Mouse (Mus musculus) heart, embryonic 15.5 days (tissue): Measurements from ENCODE around the gene Gatd1. TPM values are rescaled to one million over a fixed set of nuclear protein-coding genes. Genes with fewer than 3 reads are reported as not detected.

Source experiments
- ATAC-seq: fragments of 200-750 bp; cut with Nextera tagmentation; replicated peaks from 2 replicates; pipeline ENCODE4 v1.8.0; 2017; ENCODE audit warnings: low read depth, moderate TSS enrichment; ENCODE audit not compliant: insufficient number of reproducible peaks, insufficient read depth, low FRiP score
- H3K27ac ChIP-seq: fragments of 300-500 bp; sonication (generic); 2 replicates; pipeline ENCODE4 v1.5.1; 2015; ENCODE audit warnings: mild to moderate bottlenecking, inconsistent platforms
- H3K27me3 ChIP-seq: fragments of 300-500 bp; sonication (generic); 2 replicates; pipeline ENCODE4 v1.6.1; 2015; ENCODE audit warnings: inconsistent platforms
- H3K36me3 ChIP-seq: fragments of 300-500 bp; sonication (generic); 2 replicates; pipeline ENCODE4 v1.6.1; 2015; ENCODE audit warnings: mild to moderate bottlenecking, inconsistent platforms
- H3K4me1 ChIP-seq: fragments of 300-500 bp; sonication (generic); replicated peaks from 2 replicates; pipeline ENCODE4 v1.6.1; 2015; ENCODE audit warnings: inconsistent platforms
- H3K4me2 ChIP-seq: fragments of 300-500 bp; sonication (generic); 2 replicates; pipeline ENCODE4 v1.6.1; 2015; ENCODE audit warnings: inconsistent platforms, mild to moderate bottlenecking, moderate library complexity
- H3K4me3 ChIP-seq: fragments of 300-500 bp; sonication (generic); 2 replicates; pipeline ENCODE4 v1.5.1; 2015; ENCODE audit warnings: mild to moderate bottlenecking, inconsistent platforms
- H3K9ac ChIP-seq: fragments of 300-500 bp; sonication (generic); 2 replicates; pipeline ENCODE4 v1.6.1; 2015; ENCODE audit warnings: mild to moderate bottlenecking, inconsistent platforms
- H3K9me3 ChIP-seq: fragments of 300-500 bp; sonication (generic); replicated peaks from 2 replicates; pipeline ENCODE4 v1.6.1; 2016; ENCODE audit warnings: inconsistent platforms
- whole genome bisulfite sequencing: fragments of 180-500 bp; shearing (Covaris S2); methylation state at CpG from one replicate; pipeline ENCODE4 v1.1.7; 2015; ENCODE audit warnings: mixed read lengths; 5-methylcytosine and 5-hydroxymethylcytosine counted together
- polyA plus RNA-seq: library from polyadenylated mRNA; unstranded; fragments of >200 nt; fragmentation: Nextera tagmentation; extraction: Ambion mirVana; gene quantifications from 2 replicates; pipeline ENCODE4 v1.2.1, GENCODE M21; 2015

Gatd1 gene
- 25.5 and 31.6 TPM in 2 replicates for polyA plus RNA-seq

GRCm38 (mm10) chr7:141413809-141414584, at the start of gene Gatd1:
Gene Gatd1, minus strand, starts transcription at chr7:141414136.
- Histone ChIP-seq H3K9me3 (no peaks in the 10 kb centered on the region), H3K4me2 (peak within 1 kb of the TSS; percentile 77), H3K36me3 (no peaks in the 10 kb centered on the region), H3K27ac (peak within 1 kb of the TSS; percentile 87), H3K9ac (peak within 1 kb of the TSS; percentile 84), H3K4me1 (peaks cover 13% of the 10 kb centered on the region), H3K4me3 (peak within 1 kb of the TSS; percentile 87), H3K27me3 (no peaks in the 10 kb centered on the region)
- peak; percentile 93 for ATAC-seq
- WGBS = under 1% methylated on average over 50 of the region's 56 CpGs

GRCm38 (mm10) chr7:141462333-141462821, 48.4 kb upstream of the Gatd1 start:
- WGBS = 18% methylated on average over 5 of the region's 5 CpGs
- Histone ChIP-seq H3K36me3 (peaks cover 12% of the 10 kb centered on the region; the same call in 1 of the 2 replicates), H3K4me2 (peak overlapping the region; percentile 99), H3K27me3 (peaks cover 43% of the 10 kb centered on the region), H3K9ac (peak overlapping the region; percentile 65), H3K4me1 (peaks cover 50% of the 10 kb centered on the region), H3K4me3 (peak overlapping the region; percentile 66), H3K27ac (peak overlapping the region; percentile 72; the same call in 1 of the 2 replicates), H3K9me3 (no peaks in the 10 kb centered on the region)
- no peak for ATAC-seq

GRCm38 (mm10) chr7:141461521-141462332, 47.8 kb upstream of the Gatd1 start:
- H3K36me3 ChIP-seq = peaks cover 12% of the 10 kb centered on the region; the same call in 1 of the 2 replicates
- WGBS = 2% methylated on average over 59 of the region's 59 CpGs
- no peaks in the 10 kb centered on the region for H3K9me3 ChIP-seq
- peaks cover 50% of the 10 kb centered on the region for H3K4me1 ChIP-seq
- peak overlapping the region; percentile 65 for H3K9ac ChIP-seq
- peak overlapping the region; percentile 72 for H3K27ac ChIP-seq
- no peak for ATAC-seq
- peak overlapping the region; percentile 66 for H3K4me3 ChIP-seq
- H3K4me2 ChIP-seq = peak overlapping the region; percentile 99
- peaks cover 43% of the 10 kb centered on the region for H3K27me3 ChIP-seq

- Histone ChIP-seq H3K9ac (peak within 1 kb of the TSS; percentile 65), H3K4me1 (peaks cover 51% of the 10 kb centered on the region), H3K27ac (peak within 1 kb of the TSS; percentile 72), H3K9me3 (no peaks in the 10 kb centered on the region), H3K36me3 (peaks cover 12% of the 10 kb centered on the region; the same call in 1 of the 2 replicates), H3K4me2 (peak within 1 kb of the TSS; percentile 99), H3K27me3 (peaks cover 38% of the 10 kb centered on the region), H3K4me3 (peak within 1 kb of the TSS; percentile 66)
- ATAC-seq = no peak
- 68% methylated on average over 15 of the region's 15 CpGs for WGBS
Observed at GRCm38 (mm10) chr7:141460391-141461113, 46.6 kb upstream of the Gatd1 start, which contains the start of gene Cracr2b. Gene Cracr2b, plus strand, starts transcription at chr7:141461094.

- no peak overlapping the region for H3K4me2 ChIP-seq
- 64% methylated on average over 5 of the region's 5 CpGs for WGBS
- H3K4me1 ChIP-seq = peaks cover 46% of the 10 kb centered on the region
- H3K36me3 ChIP-seq = peaks cover 12% of the 10 kb centered on the region; the same call in 1 of the 2 replicates
- no peak overlapping the region for H3K27ac ChIP-seq
- no peak overlapping the region for H3K4me3 ChIP-seq
- H3K9me3 ChIP-seq = no peaks in the 10 kb centered on the region
- no peak for ATAC-seq
- no peak overlapping the region for H3K9ac ChIP-seq
- peaks cover 33% of the 10 kb centered on the region for H3K27me3 ChIP-seq
Observed at GRCm38 (mm10) chr7:141460001-141460390, 46.1 kb upstream of the Gatd1 start.

- peaks cover 45% of the 10 kb centered on the region for H3K4me1 ChIP-seq
- 87% methylated on average over 17 of the region's 17 CpGs for WGBS
Observed at GRCm38 (mm10) chr7:141459301-141459711, 45.4 kb upstream of the Gatd1 start.

GRCm38 (mm10) chr7:141458661-141459060, 44.7 kb upstream of the Gatd1 start:
- peaks cover 20% of the 10 kb centered on the region for H3K27me3 ChIP-seq

More at GRCm38 (mm10) chr7:141459301-141459711, 45.4 kb upstream of the Gatd1 start:
- H3K4me2 ChIP-seq = no peak overlapping the region
- no peak overlapping the region for H3K4me3 ChIP-seq
- peaks cover 12% of the 10 kb centered on the region; the same call in 1 of the 2 replicates for H3K36me3 ChIP-seq
- peaks cover 26% of the 10 kb centered on the region for H3K27me3 ChIP-seq
- H3K27ac ChIP-seq = no peak overlapping the region
- H3K9me3 ChIP-seq = no peaks in the 10 kb centered on the region
- no peak for ATAC-seq
- H3K9ac ChIP-seq = no peak overlapping the region

GRCm38 (mm10) chr7:141457986-141458660, 44.2 kb upstream of the Gatd1 start:
- ATAC-seq = no peak
- Histone ChIP-seq H3K4me2 (no peak overlapping the region), H3K4me3 (no peak overlapping the region), H3K9ac (no peak overlapping the region), H3K27me3 (peaks cover 15% of the 10 kb centered on the region), H3K4me1 (peaks cover 41% of the 10 kb centered on the region), H3K36me3 (peaks cover 12% of the 10 kb centered on the region; the same call in 1 of the 2 replicates), H3K9me3 (no peaks in the 10 kb centered on the region), H3K27ac (no peak overlapping the region)
- WGBS = 77% methylated on average over 15 of the region's 15 CpGs

More at GRCm38 (mm10) chr7:141458661-141459060, 44.7 kb upstream of the Gatd1 start:
- Histone ChIP-seq H3K9me3 (no peaks in the 10 kb centered on the region), H3K4me3 (no peak overlapping the region), H3K36me3 (peaks cover 12% of the 10 kb centered on the region; the same call in 1 of the 2 replicates), H3K27ac (no peak overlapping the region), H3K4me1 (peaks cover 45% of the 10 kb centered on the region), H3K9ac (no peak overlapping the region), H3K4me2 (no peak overlapping the region)
- 88% methylated on average over 11 of the region's 11 CpGs for WGBS
- no peak for ATAC-seq

- no peaks in the 10 kb centered on the region for H3K9me3 ChIP-seq
- WGBS = 88% methylated on average over 14 of the region's 14 CpGs
- H3K27ac ChIP-seq = no peak overlapping the region
- H3K4me3 ChIP-seq = no peak overlapping the region
- H3K27me3 ChIP-seq = peaks cover 7% of the 10 kb centered on the region
- H3K4me1 ChIP-seq = peaks cover 37% of the 10 kb centered on the region
- no peak for ATAC-seq
- peaks cover 13% of the 10 kb centered on the region; the same call in 1 of the 2 replicates for H3K36me3 ChIP-seq
- no peak overlapping the region for H3K9ac ChIP-seq
- H3K4me2 ChIP-seq = no peak overlapping the region
Observed at GRCm38 (mm10) chr7:141457236-141457635, 43.3 kb upstream of the Gatd1 start.

GRCm38 (mm10) chr7:141456739-141457138, 42.8 kb upstream of the Gatd1 start:
- Histone ChIP-seq H3K4me1 (peaks cover 32% of the 10 kb centered on the region), H3K27me3 (peaks cover 3% of the 10 kb centered on the region), H3K4me2 (peak overlapping the region; percentile 91), H3K4me3 (no peak overlapping the region), H3K27ac (no peak overlapping the region), H3K9ac (no peak overlapping the region; the same call in 1 of the 2 replicates), H3K9me3 (no peaks in the 10 kb centered on the region), H3K36me3 (peaks cover 18% of the 10 kb centered on the region)
- 79% methylated on average over 6 of the region's 6 CpGs for WGBS
- no peak for ATAC-seq
